Mouse (Mus musculus): ENCODE data around the gene Ppm1j. TPM values are rescaled to one million over a fixed set of nuclear protein-coding genes. Genes with fewer than 3 reads are reported as not detected.

The Ppm1j gene
- 0.28 and 0.54 TPM in 2 replicates for total RNA-seq (2014; rRNA removed)
- polyA plus RNA-seq (2012; rRNA removed): 0.65 and 1.4 TPM in 2 replicates

DNA sequence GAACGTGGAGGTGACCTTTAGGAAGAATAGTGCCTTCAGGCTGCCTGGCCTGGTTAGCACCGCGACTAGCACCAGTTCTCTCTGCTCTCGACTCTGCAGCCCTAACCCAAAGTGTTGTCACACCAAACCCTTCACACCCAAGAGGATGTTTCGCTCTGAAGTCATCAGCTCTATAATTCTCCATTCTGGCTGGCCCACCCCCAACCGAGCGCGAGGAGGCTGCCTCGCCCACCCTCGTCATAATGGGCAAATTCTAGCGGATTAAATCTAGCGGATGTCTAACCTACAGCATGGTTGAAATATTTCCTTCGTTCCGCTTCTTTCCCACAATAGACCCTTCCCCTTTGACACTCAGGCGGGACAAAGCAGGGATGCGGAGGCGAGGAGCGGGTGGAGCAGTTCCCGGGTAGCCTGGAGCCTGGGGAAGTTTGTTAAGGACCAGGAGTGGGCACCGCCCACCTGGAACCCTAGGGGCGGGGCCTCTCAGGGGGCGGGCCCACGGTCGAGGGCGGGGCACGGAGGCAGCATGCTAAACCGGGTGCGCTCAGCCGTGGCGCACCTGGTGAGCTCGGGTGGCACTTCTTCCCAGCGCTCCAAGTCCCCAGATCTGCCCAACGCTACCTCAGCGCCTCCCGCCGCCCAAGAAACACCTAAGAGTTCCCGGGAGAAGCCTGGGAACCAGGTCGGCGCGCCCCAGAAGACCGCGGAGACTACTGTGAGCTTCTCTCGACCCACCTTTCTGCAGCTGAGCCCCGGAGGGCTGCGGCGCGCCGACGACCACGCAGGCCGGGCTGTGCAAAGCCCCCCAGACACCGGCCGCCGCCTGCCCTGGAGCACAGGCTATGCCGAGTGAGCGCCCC, at the start of gene Ppm1j:
Gene Ppm1j, plus strand, starts transcription at position 496 of the 860 bp plus-strand sequence.
- H3K27me3 ChIP-seq (ENCODE audit: control insufficient read depth, insufficient read depth, low read length): peaks cover 9% of the 10 kb centered on the region

DNA sequence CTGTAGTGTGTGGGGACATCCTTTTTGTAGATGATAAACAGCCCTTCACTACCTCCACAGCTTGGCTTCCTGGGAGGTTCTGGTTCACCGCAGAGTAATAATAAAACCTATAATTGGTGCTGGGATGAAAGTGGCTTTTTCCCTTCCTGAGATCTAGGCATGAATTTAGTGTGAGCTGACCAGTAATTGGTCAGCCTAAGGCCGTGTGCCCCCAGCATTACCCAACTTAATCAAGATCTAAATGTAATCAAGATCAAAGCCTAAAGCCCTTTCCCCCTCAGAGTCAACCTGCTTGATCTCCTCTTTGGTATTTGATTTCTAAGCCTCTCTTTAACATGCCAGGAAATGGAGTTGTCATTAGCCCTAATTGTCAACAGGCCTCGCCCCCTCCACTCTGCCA, 47.9 kb upstream of the Ppm1j start:
- no peak for DNase-seq (ENCODE audit: extremely low read depth, low read depth, low spot score)
- H3K9ac ChIP-seq (ENCODE audit: low read depth, low read length): no peak overlapping the region
- H3K79me2 ChIP-seq (ENCODE audit: control insufficient read depth, insufficient read depth, low read length): no peaks in the 10 kb centered on the region
- TF ChIP-seq CTCF (IDR thresholded peaks at IDR 0.05; ENCODE audit: low read depth, low read length) (no peak), POLR2A (IDR thresholded peaks at IDR 0.05; ENCODE audit: extremely low read depth, insufficient read depth, low read length) (no peak)
- no peak overlapping the region for H3K27ac ChIP-seq (replicated peaks; ENCODE audit: insufficient read depth, low read depth, low read length)
- H3K27me3 ChIP-seq (ENCODE audit: control insufficient read depth, insufficient read depth, low read length): no peaks in the 10 kb centered on the region
- 73% methylated on average over 3 of the region's 3 CpGs for WGBS
- no peaks in the 10 kb centered on the region for H3K36me3 ChIP-seq (ENCODE audit: control insufficient read depth, insufficient read depth, low read length)
- H3K4me3 ChIP-seq (ENCODE audit: insufficient read depth, low read depth, low read length): no peak overlapping the region
- no peaks in the 10 kb centered on the region for H3K4me1 ChIP-seq (ENCODE audit: control insufficient read depth, insufficient read depth, low read length)

More for the DNA sequence above, at the start of gene Ppm1j:
- no peak within 1 kb of the TSS for H3K27ac ChIP-seq (replicated peaks; ENCODE audit: insufficient read depth, low read depth, low read length)
- peak within 1 kb of the TSS; percentile 55 for H3K9ac ChIP-seq (ENCODE audit: low read depth, low read length)
- TF ChIP-seq CTCF (IDR thresholded peaks at IDR 0.05; ENCODE audit: low read depth, low read length) (no peak), POLR2A (IDR thresholded peaks at IDR 0.05; ENCODE audit: extremely low read depth, insufficient read depth, low read length) (no peak)
- H3K4me3 ChIP-seq (ENCODE audit: insufficient read depth, low read depth, low read length): peak within 1 kb of the TSS; percentile 62; the same call in 1 of the 2 replicates
- no peaks in the 10 kb centered on the region for H3K79me2 ChIP-seq (ENCODE audit: control insufficient read depth, insufficient read depth, low read length)
- no peak for DNase-seq (ENCODE audit: extremely low read depth, low read depth, low spot score)
- H3K36me3 ChIP-seq (ENCODE audit: control insufficient read depth, insufficient read depth, low read length): no peaks in the 10 kb centered on the region
- peaks cover 5% of the 10 kb centered on the region; the same call in 1 of the 2 replicates for H3K4me1 ChIP-seq (ENCODE audit: control insufficient read depth, insufficient read depth, low read length)
- WGBS: 5% methylated on average over 56 of the region's 56 CpGs

DNA sequence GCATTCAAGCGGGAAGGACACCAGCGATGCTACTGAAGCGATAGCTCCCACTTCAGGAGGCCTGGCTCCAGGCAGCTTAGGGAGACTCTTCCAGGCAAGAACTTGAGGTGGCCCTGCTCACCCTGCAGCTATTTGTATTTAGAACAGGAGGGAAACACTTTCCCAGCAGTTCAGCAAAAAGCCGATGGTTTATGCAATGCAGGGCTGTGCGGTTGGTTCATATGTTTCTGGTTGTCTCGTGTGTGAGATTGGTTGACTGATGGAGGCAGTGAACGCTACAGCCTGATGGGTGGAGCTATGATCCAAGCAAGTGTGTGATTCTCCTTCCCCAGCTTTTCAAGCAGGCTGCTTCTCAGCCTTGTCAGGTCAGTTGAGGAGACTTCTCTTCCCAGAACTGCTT, 46.2 kb upstream of the Ppm1j start:
- TF ChIP-seq POLR2A (IDR thresholded peaks at IDR 0.05; ENCODE audit: extremely low read depth, insufficient read depth, low read length): no peak
- no peak for TF ChIP-seq CTCF (IDR thresholded peaks at IDR 0.05; ENCODE audit: low read depth, low read length)
- no peaks in the 10 kb centered on the region for H3K27me3 ChIP-seq (ENCODE audit: control insufficient read depth, insufficient read depth, low read length)
- H3K79me2 ChIP-seq (ENCODE audit: control insufficient read depth, insufficient read depth, low read length): no peaks in the 10 kb centered on the region
- no peaks in the 10 kb centered on the region for H3K36me3 ChIP-seq (ENCODE audit: control insufficient read depth, insufficient read depth, low read length)
- no peak for DNase-seq (ENCODE audit: extremely low read depth, low read depth, low spot score)
- WGBS: 71% methylated on average over 7 of the region's 7 CpGs
- no peak overlapping the region for H3K9ac ChIP-seq (ENCODE audit: low read depth, low read length)
- no peak overlapping the region for H3K27ac ChIP-seq (replicated peaks; ENCODE audit: insufficient read depth, low read depth, low read length)
- H3K4me3 ChIP-seq (ENCODE audit: insufficient read depth, low read depth, low read length): no peak overlapping the region
- no peaks in the 10 kb centered on the region for H3K4me1 ChIP-seq (ENCODE audit: control insufficient read depth, insufficient read depth, low read length)

DNA sequence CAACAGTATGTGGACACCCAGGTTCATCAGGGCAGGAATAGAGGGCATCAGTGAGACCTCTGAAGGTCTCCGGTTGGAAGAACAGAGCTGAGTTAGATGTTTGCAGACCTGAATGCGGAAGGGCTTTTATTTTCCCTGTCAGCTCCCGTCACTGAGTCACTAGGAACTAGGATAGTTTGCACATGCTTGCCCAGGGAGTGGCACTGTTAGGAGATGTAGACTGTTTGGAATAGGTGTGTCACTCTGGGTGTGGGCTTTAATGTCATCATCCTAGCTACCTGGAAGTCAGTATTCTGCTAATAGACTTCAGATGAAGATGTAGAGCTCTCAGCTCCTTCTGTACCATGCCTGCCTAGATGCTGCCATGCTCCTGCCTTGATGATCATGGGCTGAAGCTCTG, 38.9 kb upstream of the Ppm1j start:
- Histone ChIP-seq H3K27ac (replicated peaks; ENCODE audit: insufficient read depth, low read depth, low read length) (no peak overlapping the region), H3K36me3 (ENCODE audit: control insufficient read depth, insufficient read depth, low read length) (no peaks in the 10 kb centered on the region), H3K4me3 (ENCODE audit: insufficient read depth, low read depth, low read length) (no peak overlapping the region), H3K79me2 (ENCODE audit: control insufficient read depth, insufficient read depth, low read length) (no peaks in the 10 kb centered on the region), H3K9ac (ENCODE audit: low read depth, low read length) (no peak overlapping the region), H3K27me3 (ENCODE audit: control insufficient read depth, insufficient read depth, low read length) (no peaks in the 10 kb centered on the region), H3K4me1 (ENCODE audit: control insufficient read depth, insufficient read depth, low read length) (no peaks in the 10 kb centered on the region)
- DNase-seq (ENCODE audit: extremely low read depth, low read depth, low spot score): no peak
- WGBS: 84% methylated on average over 3 of the region's 3 CpGs
- TF ChIP-seq CTCF (IDR thresholded peaks at IDR 0.05; ENCODE audit: low read depth, low read length) (no peak), POLR2A (IDR thresholded peaks at IDR 0.05; ENCODE audit: extremely low read depth, insufficient read depth, low read length) (no peak)

DNA sequence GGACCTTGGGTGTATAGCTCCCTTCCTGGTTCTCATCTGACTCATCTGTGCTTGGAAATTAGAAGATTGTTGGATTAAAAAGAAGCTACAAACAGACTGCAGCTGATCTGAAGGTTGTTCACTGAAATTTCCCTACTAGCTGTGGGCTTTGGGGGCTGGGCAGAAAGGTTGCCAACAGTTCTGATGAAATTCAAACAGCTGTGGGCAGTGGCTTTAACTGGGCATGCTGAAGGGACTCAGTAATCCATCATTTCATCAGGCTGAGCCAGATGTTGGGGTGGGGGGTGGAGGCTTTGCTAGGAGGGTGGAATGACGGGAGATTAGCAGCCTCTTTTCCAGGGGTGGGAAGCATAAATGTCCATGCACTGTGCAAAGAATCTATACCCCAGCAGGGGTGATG, 37.7 kb upstream of the Ppm1j start:
- Histone ChIP-seq H3K79me2 (ENCODE audit: control insufficient read depth, insufficient read depth, low read length) (no peaks in the 10 kb centered on the region), H3K27me3 (ENCODE audit: control insufficient read depth, insufficient read depth, low read length) (no peaks in the 10 kb centered on the region), H3K27ac (replicated peaks; ENCODE audit: insufficient read depth, low read depth, low read length) (no peak overlapping the region), H3K36me3 (ENCODE audit: control insufficient read depth, insufficient read depth, low read length) (no peaks in the 10 kb centered on the region), H3K4me1 (ENCODE audit: control insufficient read depth, insufficient read depth, low read length) (no peaks in the 10 kb centered on the region), H3K4me3 (ENCODE audit: insufficient read depth, low read depth, low read length) (no peak overlapping the region), H3K9ac (ENCODE audit: low read depth, low read length) (no peak overlapping the region)
- no peak for TF ChIP-seq CTCF (IDR thresholded peaks at IDR 0.05; ENCODE audit: low read depth, low read length)
- TF ChIP-seq POLR2A (IDR thresholded peaks at IDR 0.05; ENCODE audit: extremely low read depth, insufficient read depth, low read length): no peak
- 69% methylated on average over 1 of the region's 1 CpGs for WGBS
- no peak for DNase-seq (ENCODE audit: extremely low read depth, low read depth, low spot score)

DNA sequence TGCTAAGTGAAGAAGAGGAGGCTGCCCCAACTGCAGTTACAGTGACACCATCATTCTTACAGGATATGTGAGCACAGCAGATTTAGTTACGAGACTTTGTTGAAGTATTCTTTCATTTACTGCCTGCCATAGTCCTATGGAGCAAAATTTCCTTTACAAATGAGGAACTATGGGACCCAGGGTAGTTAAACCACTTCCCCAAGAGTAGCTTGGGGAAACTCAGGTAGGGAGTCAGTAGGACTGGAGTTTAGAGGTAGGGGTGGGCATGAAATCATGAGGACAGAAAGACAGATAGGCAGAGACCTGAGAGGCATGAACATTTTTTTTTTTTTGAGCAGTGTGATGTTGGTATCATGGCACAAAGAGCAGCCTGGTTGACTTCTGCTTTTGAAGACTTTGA, 37.0 kb upstream of the Ppm1j start:
- H3K4me3 ChIP-seq (ENCODE audit: insufficient read depth, low read depth, low read length): no peak overlapping the region
- H3K36me3 ChIP-seq (ENCODE audit: control insufficient read depth, insufficient read depth, low read length): no peaks in the 10 kb centered on the region
- no peaks in the 10 kb centered on the region for H3K27me3 ChIP-seq (ENCODE audit: control insufficient read depth, insufficient read depth, low read length)
- no peak overlapping the region for H3K27ac ChIP-seq (replicated peaks; ENCODE audit: insufficient read depth, low read depth, low read length)
- H3K9ac ChIP-seq (ENCODE audit: low read depth, low read length): no peak overlapping the region
- no peaks in the 10 kb centered on the region for H3K79me2 ChIP-seq (ENCODE audit: control insufficient read depth, insufficient read depth, low read length)
- no peak for TF ChIP-seq POLR2A (IDR thresholded peaks at IDR 0.05; ENCODE audit: extremely low read depth, insufficient read depth, low read length)
- TF ChIP-seq CTCF (IDR thresholded peaks at IDR 0.05; ENCODE audit: low read depth, low read length): no peak
- no peak for DNase-seq (ENCODE audit: extremely low read depth, low read depth, low spot score)
- 72% methylated on average over 1 of the region's 1 CpGs for WGBS
- H3K4me1 ChIP-seq (ENCODE audit: control insufficient read depth, insufficient read depth, low read length): no peaks in the 10 kb centered on the region

Measured in liver, adult 2 months (tissue).